Mouse (Mus musculus) adrenal gland, adult 2 months (tissue): ENCODE results near the gene Tmed11. TPM values are rescaled to one million over a fixed set of nuclear protein-coding genes. Genes with fewer than 3 reads are reported as not detected.
"Not testable (repeated sequence)": the region's sequence is repeated elsewhere in the genome, so short reads cannot be mapped to it uniquely, and the experiment has no call there.

ENCODE experiments used
- DNase-seq: peaks from one replicate; pipeline ENCODE4 v3.0.0; 2021
- long read RNA-seq: library from polyadenylated mRNA; stranded (forward); transcript quantifications from one replicate; pipeline ENCODE4 v2.0.0, GENCODE M21; 2021
- polyA plus RNA-seq: library from polyadenylated mRNA; depleted of rRNA; stranded (reverse); fragments of >200 nt; gene quantifications from 2 replicates; pipeline ENCODE4 v1.2.3, GENCODE M21; 2012; rRNA removed
- total RNA-seq, 2 experiments: library from RNA; stranded (reverse); gene quantifications; 2 replicates each; pipeline ENCODE4 v1.2.3; 2021

Tmed11 gene
- total RNA-seq, result not detected
- not detected in 2 replicates for polyA plus RNA-seq
- long read RNA-seq, result 0 reads

GRCm38 (mm10) chr5:108795263-108795662 is at the start of gene Tmed11:
Tmed11 (minus strand) TSS chr5:108795363.
- not testable (repeated sequence) for DNase-seq

- peak; percentile 20 for DNase-seq
Observed at GRCm38 (mm10) chr5:108836156-108836555, 41.0 kb upstream of the Tmed11 start.

GRCm38 (mm10) chr5:108823276-108823675 is 28.1 kb upstream of the Tmed11 start:
- DNase-seq, result peak; percentile 60

GRCm38 (mm10) chr5:108808750-108809149 is 13.6 kb upstream of the Tmed11 start, which contains the start of gene Vmn2r8:
Vmn2r8 (minus strand) TSS chr5:108808850.
- DNase-seq, result not testable (repeated sequence)

- DNase-seq, result peak; percentile 41
Observed at GRCm38 (mm10) chr5:108803646-108804045, 8.5 kb upstream of the Tmed11 start.

GRCm38 (mm10) chr5:108790385-108790784 is 4.8 kb downstream of the Tmed11 start:
- DNase-seq, result peak; percentile 37

GRCm38 (mm10) chr5:108774630-108775306 is 20.4 kb downstream of the Tmed11 start, which contains the start of gene Rnf212:
Rnf212 (minus strand) TSS chr5:108774982.
- DNase-seq, result no peak

- no peak for DNase-seq
Observed at GRCm38 (mm10) chr5:108760002-108760401, 35.2 kb downstream of the Tmed11 start.

GRCm38 (mm10) chr5:108758396-108758795 is 36.8 kb downstream of the Tmed11 start:
- DNase-seq, result peak; percentile 27

GRCm38 (mm10) chr5:108751258-108751657 is 43.9 kb downstream of the Tmed11 start:
- DNase-seq, result not testable (repeated sequence)

GRCm38 (mm10) chr5:108750328-108751210 is 44.6 kb downstream of the Tmed11 start:
- no peak for DNase-seq

GRCm38 (mm10) chr5:108744629-108745028 is 50.5 kb downstream of the Tmed11 start:
- no peak for DNase-seq

GRCm38 (mm10) chr5:108743856-108744255 is 51.3 kb downstream of the Tmed11 start:
- DNase-seq, result no peak

GRCm38 (mm10) chr5:108742596-108742995 is 52.6 kb downstream of the Tmed11 start:
- no peak for DNase-seq

- peak; percentile 41 for DNase-seq
Observed at GRCm38 (mm10) chr5:108741844-108742243, 53.3 kb downstream of the Tmed11 start.

- DNase-seq, result no peak
Observed at GRCm38 (mm10) chr5:108727425-108727824, 67.7 kb downstream of the Tmed11 start.

Other genes with a start within 250 kb of the Tmed11 start
- 1 to 10 TPM; 2.0 to 3.7 TPM for gene Cplx1, start 245.3 kb downstream of the Tmed11 start, total RNA-seq
- 0.83 and 1.6 TPM in 2 replicates for gene Cplx1, start 245.3 kb downstream of the Tmed11 start, polyA plus RNA-seq
- gene Gak, start 165.6 kb downstream of the Tmed11 start, total RNA-seq, result 10 to 100 TPM; 86.4 to 87.1 TPM
- gene Gak, start 165.6 kb downstream of the Tmed11 start, polyA plus RNA-seq, result 72.8 and 87.2 TPM in 2 replicates
- gene Tmem175, start 165.6 kb downstream of the Tmed11 start, total RNA-seq, result 10 to 100 TPM; 25.7 to 28.5 TPM
- gene Tmem175, start 165.6 kb downstream of the Tmed11 start, polyA plus RNA-seq, result 50.2 and 61.8 TPM in 2 replicates
- 10 to 100 TPM; 15.5 to 16.3 TPM for gene Idua, start 135.0 kb downstream of the Tmed11 start, total RNA-seq
- gene Idua, start 135.0 kb downstream of the Tmed11 start, polyA plus RNA-seq, result 41.7 and 42.6 TPM in 2 replicates
- 10 to 100 TPM; 13.6 to 20.7 TPM for gene Dgkq, start 125.7 kb downstream of the Tmed11 start, total RNA-seq
- gene Dgkq, start 125.7 kb downstream of the Tmed11 start, polyA plus RNA-seq, result 20.8 and 22.0 TPM in 2 replicates
- under 1 TPM; 0.21 to 0.81 TPM for gene Slc26a1, start 119.8 kb downstream of the Tmed11 start, total RNA-seq
- gene Slc26a1, start 119.8 kb downstream of the Tmed11 start, polyA plus RNA-seq, result 0.21 and 0.85 TPM in 2 replicates
- 10 to 100 TPM; 21.5 to 48.5 TPM for gene Fgfrl1, start 103.0 kb downstream of the Tmed11 start, total RNA-seq
- 72.1 and 103 TPM in 2 replicates for gene Fgfrl1, start 103.0 kb downstream of the Tmed11 start, polyA plus RNA-seq
- gene Rnf212, start 20.4 kb downstream of the Tmed11 start, total RNA-seq, result not detected
- not detected in 2 replicates for gene Rnf212, start 20.4 kb downstream of the Tmed11 start, polyA plus RNA-seq
- gene Vmn2r8, start 13.5 kb upstream of the Tmed11 start, total RNA-seq, result not detected
- gene Vmn2r8, start 13.5 kb upstream of the Tmed11 start, polyA plus RNA-seq, result not detected in 2 replicates
- gene Vmn2r9, start 57.2 kb upstream of the Tmed11 start, total RNA-seq, result not detected
- not detected in 2 replicates for gene Vmn2r9, start 57.2 kb upstream of the Tmed11 start, polyA plus RNA-seq
- gene Vmn2r10, start 211.2 kb upstream of the Tmed11 start, total RNA-seq, result not detected
- not detected in 2 replicates for gene Vmn2r10, start 211.2 kb upstream of the Tmed11 start, polyA plus RNA-seq